Mouse (Mus musculus): ENCODE measurements at regions not wholly inside any gene's neighbourhood (a gene's known extent, or its start where the extent isn't known, plus 50 kb on each side); places are given as distances from the start of the nearest gene placed in this dataset.

GRCm38 (mm10) chr13:106738011-106738410 lies 198.7 kb downstream of the Ipo11 start:
- no peak for DNase-seq (ENCODE audit: low read depth, low spot score)

- no peak for DNase-seq (ENCODE audit: low read depth, low spot score)
Measured at GRCm38 (mm10) chr13:106734323-106734722, 202.4 kb downstream of the Ipo11 start.

- DNase-seq (ENCODE audit: low read depth, low spot score), result no peak
Measured at GRCm38 (mm10) chr13:106732906-106733305, 203.9 kb downstream of the Ipo11 start.

- no peak for DNase-seq (ENCODE audit: low read depth, low spot score)
Measured at GRCm38 (mm10) chr13:106723315-106723714, 213.4 kb downstream of the Ipo11 start.

- no peak for DNase-seq (ENCODE audit: low read depth, low spot score)
Measured at GRCm38 (mm10) chr13:106721167-106721566, 215.6 kb downstream of the Ipo11 start.

- no peak for DNase-seq (ENCODE audit: low read depth, low spot score)
Measured at GRCm38 (mm10) chr13:106715771-106716170, 221.0 kb downstream of the Ipo11 start.

- no peak for DNase-seq (ENCODE audit: low read depth, low spot score)
Measured at GRCm38 (mm10) chr13:106715234-106715633, 221.5 kb downstream of the Ipo11 start.

- DNase-seq (ENCODE audit: low read depth, low spot score), result no peak
Measured at GRCm38 (mm10) chr13:106710580-106710979, 226.2 kb downstream of the Ipo11 start.

- no peak for DNase-seq (ENCODE audit: low read depth, low spot score)
Measured at GRCm38 (mm10) chr13:106700376-106700775, 236.4 kb downstream of the Ipo11 start.

GRCm38 (mm10) chr13:106699957-106700356 lies 236.8 kb downstream of the Ipo11 start:
- no peak for DNase-seq (ENCODE audit: low read depth, low spot score)

GRCm38 (mm10) chr13:106691787-106692571 lies 244.8 kb downstream of the Ipo11 start:
- DNase-seq (ENCODE audit: low read depth, low spot score), result no peak

GRCm38 (mm10) chr13:106690125-106690524 lies 246.6 kb downstream of the Ipo11 start:
- no peak for DNase-seq (ENCODE audit: low read depth, low spot score)

- DNase-seq (ENCODE audit: low read depth, low spot score), result no peak
Measured at GRCm38 (mm10) chr13:106689618-106690017, 247.1 kb downstream of the Ipo11 start.

GRCm38 (mm10) chr13:106689051-106689450 lies 247.7 kb downstream of the Ipo11 start:
- no peak for DNase-seq (ENCODE audit: low read depth, low spot score)

GRCm38 (mm10) chr13:106669665-106670064 lies 267.1 kb downstream of the Ipo11 start:
- DNase-seq (ENCODE audit: low read depth, low spot score), result no peak

GRCm38 (mm10) chr13:106662195-106662594 lies 274.6 kb downstream of the Ipo11 start:
- no peak for DNase-seq (ENCODE audit: low read depth, low spot score)

GRCm38 (mm10) chr13:106649363-106649762 lies 287.4 kb downstream of the Ipo11 start:
- DNase-seq (ENCODE audit: low read depth, low spot score), result no peak

GRCm38 (mm10) chr13:106643302-106643975 lies 293.3 kb downstream of the Ipo11 start:
- peak; percentile 3 for DNase-seq (ENCODE audit: low read depth, low spot score)

GRCm38 (mm10) chr13:106638706-106639385 lies 297.9 kb downstream of the Ipo11 start:
- no peak for DNase-seq (ENCODE audit: low read depth, low spot score)

- no peak for DNase-seq (ENCODE audit: low read depth, low spot score)
Measured at GRCm38 (mm10) chr13:106591729-106592128, 345.0 kb downstream of the Ipo11 start.

- no peak for DNase-seq (ENCODE audit: low read depth, low spot score)
Measured at GRCm38 (mm10) chr13:106567658-106568359, 368.9 kb downstream of the Ipo11 start.

- DNase-seq (ENCODE audit: low read depth, low spot score), result peak; percentile 22
Measured at GRCm38 (mm10) chr13:106562588-106562987, 374.2 kb downstream of the Ipo11 start.

All from brain, embryonic 18.5 days (tissue).